Mouse (Mus musculus) spleen, adult 18-20 months (tissue): ENCODE results near the gene Ptprd.

Source experiments
- DNase-seq, 2 experiments: peaks; one replicate each; pipeline ENCODE4 v3.0.0; 2022; ENCODE audit warnings: mixed read lengths in 2 of 2

Gene Ptprd

DNA sequence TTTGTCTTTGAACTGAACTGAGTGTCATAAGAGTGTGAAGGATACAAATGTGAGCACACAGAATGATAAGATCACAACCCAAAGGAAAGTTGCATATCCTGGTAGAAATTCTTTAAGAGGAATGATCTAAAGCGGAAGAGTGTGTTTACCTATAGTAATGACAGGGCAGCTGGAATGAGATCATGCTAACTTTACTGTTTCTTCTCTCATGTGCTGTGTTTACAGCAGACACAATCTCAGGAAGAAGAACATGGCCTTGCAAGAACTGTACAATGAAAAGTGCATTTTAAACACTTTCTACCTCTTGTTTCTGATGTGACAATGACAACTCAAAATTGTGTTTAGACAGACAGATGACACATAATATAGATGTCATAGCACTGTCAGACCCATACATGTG is 1621.0 kb downstream of the Ptprd start:
- no peak for DNase-seq

DNA sequence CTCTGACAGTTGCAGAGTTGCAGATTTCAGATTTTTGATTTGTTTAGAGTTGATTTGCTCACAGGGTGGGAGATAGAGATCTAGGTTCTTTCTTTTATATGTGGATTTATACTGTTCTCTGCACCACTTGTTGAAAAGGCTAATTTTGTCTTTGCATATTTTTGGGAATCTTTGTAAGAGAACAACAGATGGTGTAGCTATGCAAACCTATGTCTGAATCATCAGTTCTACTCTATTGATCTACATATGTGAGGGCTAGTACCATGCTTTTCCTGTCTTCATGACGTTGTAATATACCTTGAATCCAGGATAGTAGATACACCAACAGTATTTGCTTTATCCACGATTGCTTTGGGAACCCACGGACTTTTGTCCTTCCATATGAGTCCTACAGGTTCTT is 1628.7 kb downstream of the Ptprd start:
- DNase-seq: no peak

DNA sequence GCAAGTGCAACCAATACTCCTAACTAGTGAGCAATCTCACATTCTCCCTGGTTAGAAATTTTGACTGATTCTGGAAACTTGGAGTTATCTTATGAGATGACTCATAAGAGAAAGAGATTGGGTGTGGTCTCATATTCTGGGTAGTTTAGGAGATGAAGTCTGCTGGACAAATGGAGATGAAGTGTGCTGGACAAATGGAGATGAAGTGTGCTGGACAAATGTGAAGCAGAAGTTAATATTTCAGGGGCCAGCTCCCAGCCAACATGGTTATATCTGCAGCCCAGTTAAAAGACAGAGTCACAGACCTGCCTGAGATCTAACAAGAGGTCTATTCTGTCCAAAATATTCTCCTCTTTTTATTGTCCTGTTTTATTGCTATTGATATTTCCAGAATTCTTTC is 1645.8 kb downstream of the Ptprd start:
- DNase-seq: no peak

DNA sequence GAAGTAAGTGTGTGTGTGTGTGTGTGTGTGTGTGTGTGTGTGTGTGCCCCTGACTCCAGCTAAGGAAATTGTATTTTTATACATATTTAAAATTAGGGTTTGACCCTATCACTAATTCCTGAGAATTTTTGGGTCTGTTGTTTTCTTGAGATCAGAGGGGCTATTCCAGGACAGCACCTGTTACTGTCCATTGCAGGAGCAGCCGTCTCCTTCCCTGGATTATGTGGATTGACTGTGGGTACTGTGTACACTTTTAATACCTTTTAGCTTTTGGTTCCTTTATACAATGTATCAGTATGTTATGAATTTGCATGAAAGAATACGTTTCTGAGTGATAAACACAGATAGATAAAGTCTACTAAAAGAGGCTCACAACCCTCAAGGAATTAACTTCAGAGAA is 1670.0 kb downstream of the Ptprd start:
- no peak for DNase-seq

DNA sequence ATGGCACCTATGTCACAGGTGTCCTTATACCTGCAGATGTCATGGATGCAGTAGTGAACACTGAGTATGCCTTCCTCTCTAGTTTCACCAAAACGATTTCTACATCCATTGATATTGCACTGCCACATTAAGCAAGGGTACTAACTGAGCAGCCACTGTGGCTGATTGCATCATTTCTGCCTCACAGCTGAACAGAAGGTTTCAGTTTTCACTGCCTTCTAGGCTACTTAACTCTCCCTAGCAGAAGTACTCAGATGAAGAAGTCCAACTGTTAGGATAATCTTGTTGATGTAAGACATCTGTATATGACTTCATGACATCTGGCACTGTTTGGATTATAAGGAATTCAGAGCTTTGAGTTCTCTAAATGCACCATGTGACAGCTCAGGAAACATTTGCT is 1678.8 kb downstream of the Ptprd start:
- no peak for DNase-seq

DNA sequence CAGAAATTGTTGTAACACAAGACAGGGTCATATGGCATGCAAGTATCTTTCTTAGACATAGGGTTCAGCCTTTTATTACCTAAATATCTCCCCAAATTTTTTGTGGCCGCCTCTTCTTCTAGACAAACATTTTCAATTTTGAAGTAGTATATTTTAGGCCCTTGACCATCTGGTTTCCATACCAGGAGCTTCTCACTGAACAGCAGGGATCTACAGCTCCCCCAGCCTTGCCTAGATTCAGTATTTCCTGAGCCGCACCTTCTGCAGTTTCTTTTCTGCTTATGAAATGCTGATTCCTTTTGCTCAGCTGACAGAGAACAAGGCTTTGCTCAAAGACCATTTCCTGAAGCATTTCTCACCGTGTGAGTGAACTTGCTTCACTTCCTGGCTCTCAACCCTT is 1686.5 kb downstream of the Ptprd start:
- no peak for DNase-seq

DNA sequence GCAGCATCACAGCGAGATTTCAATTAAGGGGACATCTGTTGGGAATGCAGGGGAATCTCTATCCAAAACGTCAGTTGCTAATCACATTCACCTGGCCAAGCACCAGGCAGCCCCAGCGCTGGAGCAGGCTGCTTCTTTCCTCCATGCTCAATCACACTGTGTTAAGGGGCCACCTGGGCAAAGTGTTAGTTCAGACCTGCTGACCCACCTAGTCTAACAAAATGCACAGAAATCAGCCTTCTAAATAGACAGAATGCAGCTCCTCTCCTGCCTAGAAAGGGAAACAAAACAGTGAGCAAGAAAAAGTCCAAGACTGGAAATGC is 1708.5 kb downstream of the Ptprd start:
- no peak for DNase-seq

DNA sequence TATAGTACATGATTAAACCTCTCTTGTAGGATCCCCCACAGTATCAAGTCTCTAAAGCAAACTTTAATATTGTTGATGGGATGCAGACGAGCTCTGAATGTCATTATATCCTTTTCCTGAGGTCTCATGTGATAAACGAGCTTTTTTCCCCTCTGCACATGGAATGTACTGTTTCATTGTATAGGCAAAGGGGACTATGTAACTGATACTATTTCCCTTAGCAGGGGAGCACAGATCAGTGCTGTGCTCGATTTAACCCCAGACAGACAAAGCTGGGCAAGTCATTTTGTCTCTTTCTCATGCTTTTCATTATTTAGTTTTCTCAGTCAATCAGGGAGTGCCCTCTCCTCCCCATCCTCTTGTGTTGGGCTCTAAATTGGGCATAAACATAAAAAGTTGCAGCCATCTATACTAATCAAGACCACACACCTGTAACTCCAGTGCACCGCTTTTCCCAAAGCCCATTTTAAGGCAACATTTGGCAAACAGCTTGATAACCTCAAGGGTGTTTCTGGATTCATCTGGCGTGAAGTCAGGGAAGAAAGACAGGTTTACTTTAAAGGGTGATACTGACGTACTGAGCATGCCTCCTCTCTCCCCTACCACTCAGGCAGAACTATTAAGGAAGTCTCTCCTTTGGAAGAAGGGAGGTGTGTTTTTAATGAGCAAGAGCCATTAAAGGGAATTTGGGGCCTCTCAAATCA is 1709.0 kb downstream of the Ptprd start:
- DNase-seq: no peak

DNA sequence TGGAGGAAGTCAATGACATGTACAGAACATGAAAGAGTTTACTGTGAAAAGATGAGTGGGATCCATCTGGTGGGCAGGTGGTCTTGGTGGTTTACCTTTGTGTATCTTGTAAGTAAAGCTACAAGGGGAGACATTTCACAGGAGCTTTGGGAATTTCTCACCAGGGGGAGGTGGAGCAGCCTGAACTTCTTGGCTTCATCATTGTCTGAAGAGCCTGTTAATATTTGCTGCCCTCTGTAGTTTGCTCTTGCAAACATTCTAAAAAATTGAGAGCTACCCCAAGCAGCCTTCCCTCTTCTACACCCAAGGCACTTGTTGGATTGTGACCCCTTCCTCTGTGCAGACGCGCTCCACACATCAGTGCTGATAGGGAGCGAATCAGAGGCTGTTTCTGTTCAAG is 1725.9 kb downstream of the Ptprd start:
- no peak for DNase-seq

DNA sequence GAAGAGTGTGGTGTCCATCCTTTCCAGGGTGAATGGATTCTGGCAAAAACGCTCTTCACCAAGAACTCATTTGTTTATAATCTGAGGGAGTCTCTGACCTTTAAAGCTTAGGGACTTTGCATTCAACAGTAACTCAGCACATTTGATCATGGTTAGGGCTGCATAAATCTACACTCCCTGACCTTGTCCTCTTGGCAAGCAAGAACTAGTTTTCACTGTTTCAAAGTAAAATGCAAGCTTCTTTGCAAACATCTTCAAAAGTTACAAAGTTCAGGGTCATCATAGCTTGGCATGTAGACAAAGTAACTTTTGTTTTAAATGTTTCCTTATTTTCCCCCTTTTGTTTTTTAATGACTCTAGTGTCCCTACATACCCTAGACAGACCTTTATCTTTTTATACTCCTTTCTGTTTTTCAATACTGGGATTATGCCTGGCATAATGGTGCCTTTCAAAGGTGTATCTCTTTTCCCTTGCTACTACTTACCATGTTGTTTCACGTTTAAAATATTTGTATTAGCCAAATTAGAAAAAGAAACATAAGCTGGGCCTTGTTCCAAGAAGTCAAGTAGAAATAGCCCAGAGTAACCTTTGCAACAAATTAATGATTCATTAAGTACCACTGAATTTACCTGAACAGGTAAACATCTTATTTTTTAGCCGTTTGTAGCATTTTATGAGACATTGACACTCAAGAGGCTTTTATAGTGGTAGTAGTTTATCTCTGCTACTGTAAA is 1743.2 kb downstream of the Ptprd start:
- no peak for DNase-seq

DNA sequence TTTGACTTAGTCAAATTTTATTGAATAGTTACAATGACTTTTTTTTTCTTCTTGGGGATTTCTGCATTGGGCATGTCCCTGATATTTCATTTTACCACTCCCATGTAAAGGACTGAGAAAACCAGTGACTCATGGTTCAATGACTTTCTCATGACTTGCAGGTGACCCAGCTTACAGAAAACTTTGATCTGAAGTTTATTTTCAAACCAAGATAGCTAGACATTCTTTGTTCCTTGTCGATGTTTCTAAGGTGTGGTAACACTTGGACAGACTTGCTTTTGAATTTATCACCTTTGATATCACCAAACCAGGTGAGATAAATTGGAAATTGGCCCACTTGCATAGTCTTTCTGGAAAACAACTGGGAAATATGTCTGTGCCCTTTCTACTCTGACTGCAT is 1747.1 kb downstream of the Ptprd start:
- DNase-seq: no peak

DNA sequence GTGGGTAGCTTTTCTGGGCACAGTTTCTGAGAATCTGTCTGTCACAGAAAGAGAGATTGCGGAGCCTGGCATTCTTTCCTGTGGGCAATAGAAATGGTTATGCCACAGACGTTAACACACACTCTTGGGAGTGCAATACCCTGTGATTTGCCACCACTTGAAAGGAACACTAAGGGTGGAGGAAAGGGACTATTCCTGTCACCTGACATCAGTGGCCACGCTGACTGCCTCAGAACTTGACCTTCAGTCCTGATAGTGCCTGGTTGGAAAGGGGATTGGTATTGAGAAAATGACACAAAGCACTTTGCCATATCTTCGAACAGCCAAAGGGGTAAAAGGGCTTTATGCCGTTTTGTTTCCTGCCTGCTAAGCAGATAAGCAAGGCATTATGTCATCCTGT is 1750.4 kb downstream of the Ptprd start:
- DNase-seq: no peak

DNA sequence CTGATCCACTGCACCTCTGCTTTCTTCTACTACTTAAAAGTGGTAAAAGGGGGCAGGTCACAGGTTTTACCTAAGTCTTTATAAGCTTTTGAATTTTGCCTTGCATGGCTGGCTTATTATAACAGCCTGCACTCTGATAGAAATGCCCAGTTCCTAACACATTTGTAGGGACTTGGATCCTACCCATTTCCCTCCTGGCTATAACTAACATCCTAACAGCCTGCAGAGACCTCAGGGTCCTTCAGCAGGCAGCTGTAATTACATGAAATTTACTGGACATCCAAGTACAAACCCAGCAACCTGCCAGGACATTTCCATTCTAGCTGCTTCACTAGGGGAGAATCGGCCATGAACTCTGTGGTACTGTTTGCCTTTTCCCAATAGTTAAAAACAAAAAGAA is 1751.2 kb downstream of the Ptprd start:
- DNase-seq: no peak

DNA sequence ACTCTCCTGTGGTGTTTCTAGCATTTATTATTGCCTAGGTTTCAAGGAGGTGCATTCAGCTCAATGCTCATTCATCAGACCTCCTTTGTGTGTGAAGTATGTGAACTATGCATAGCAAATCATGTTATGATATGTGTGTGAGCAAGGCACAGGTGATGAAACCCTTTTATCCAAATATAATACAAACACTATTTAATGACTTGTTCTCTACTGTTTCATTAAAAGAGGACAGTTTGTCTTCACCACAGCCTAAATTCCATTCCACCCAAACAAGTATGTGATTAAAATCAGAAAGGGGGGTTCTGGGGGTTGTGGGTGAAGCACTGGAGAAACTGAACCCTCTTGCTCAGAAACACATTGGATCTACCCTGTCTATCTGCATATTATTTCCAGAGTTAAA is 1752.1 kb downstream of the Ptprd start:
- DNase-seq: no peak

DNA sequence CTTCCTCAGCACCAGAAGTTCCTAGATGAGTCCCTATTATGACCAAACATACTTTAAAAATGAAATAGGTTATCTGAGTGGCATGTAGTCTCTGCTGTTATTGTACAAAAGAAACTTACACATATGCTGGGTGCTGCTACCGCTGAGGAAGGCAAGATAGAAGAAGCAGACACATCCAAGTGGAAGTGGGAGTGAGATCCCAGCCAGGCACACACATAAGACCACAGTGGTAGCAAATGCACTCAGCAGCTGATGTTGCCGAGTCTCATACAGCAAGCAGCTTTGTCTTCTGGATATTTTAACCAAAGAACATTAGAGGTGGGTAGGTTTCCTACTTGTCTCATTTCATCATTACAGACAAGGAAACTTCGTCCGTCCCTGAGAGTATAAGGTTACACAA is 1759.5 kb downstream of the Ptprd start:
- no peak for DNase-seq

DNA sequence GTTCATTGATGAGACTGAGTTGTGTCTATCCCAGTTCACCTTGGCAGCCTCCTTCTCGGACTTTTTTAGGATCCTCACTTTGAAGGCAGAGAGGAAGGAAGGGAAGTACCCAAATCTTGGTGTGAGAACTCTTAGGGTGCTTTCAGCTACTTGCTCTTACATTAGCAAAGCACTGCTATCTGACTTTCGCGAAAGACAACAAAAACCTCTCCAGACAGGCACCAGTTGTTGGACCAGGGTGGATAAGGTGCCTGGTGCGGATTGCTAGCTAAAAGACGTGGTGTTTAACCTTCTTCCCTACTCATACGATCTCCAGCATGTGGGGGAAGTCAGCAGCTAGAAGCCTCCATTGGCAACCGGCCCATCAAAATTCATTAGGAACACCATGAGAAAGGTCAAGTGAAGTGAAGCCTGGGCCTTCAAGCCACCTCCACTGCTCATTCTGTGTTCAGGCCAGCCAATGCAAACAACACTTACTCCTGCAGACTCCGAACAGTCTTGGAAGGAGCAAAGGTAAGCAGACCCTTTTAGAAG is 1760.7 kb downstream of the Ptprd start:
- no peak for DNase-seq

DNA sequence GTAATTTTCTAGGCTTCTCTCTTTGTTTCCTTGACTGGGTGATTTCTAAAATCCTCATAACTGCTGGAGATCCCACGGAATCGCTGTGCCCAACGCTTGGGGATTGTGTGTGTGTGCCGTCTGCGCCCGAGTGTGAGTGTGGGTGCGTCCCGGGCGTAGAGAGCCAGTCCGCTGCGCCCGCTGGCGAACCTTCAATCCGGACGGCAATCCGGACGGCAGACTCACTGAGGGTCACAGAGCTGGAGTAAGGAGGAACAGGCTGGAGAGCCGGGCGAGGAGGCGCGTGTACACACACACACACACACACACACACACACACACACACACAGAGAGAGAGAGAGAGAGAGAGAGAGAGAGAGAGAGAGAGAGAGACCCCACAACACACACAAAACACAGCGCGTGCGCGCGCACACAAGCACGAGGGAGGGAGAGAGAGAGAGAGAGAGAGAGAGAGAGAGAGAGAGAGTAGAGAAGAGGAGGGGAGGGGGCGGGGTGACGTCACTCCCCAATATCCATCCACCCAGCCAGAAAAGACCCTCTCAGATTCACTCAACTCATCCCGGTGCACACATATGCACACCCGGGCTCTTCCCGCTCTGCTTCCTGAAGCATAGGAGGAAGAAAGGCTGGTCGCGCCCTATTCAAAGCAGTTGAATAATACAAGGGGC is 1761.3 kb downstream of the Ptprd start:
- no peak for DNase-seq

DNA sequence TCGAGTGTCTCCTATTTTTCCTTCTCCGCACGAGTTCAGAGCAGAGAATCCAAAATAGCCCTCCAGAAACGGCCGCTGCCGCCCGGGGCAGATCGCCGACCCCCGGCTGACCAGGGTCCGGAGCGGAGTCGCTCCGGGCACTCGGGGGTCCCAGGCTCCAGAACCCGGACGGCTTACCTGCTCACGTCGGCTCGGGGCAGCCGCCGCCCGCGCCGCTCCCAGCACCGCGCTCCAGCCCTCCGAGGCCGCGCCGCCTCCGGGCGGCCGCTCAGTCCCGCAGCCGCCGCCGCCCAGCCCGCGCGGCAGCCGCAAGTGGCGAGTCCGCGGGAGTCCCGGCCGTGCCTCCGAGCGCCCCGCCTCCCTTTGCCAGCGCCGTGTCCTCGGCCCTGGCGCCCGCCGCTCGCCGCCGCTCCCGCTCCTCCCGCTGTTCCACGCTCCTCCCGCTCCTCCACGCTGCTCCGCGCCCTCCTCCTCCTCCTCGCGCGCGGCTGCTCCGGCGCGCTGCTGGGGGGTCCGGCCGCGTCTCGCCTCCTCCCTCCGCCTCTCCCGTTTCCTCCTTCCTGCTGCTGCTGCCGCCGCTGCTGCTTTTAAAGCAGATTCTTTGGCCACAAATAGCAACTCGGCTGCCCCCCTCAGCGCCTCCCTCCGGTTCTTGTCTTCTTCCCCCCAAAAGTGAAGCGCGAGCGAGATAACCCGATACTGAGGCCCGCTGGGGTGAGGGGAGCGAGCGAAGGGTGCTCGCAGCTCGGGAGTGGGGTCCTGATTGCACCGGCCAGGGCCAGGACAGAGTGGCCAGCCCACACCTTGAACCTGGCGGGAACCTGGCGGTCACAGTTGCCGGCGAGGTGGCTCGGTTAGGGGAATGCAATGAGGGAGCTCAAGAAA is 1762.1 kb downstream of the Ptprd start:
- peak in 1 of 2 experiments; percentile 4 for DNase-seq

DNA sequence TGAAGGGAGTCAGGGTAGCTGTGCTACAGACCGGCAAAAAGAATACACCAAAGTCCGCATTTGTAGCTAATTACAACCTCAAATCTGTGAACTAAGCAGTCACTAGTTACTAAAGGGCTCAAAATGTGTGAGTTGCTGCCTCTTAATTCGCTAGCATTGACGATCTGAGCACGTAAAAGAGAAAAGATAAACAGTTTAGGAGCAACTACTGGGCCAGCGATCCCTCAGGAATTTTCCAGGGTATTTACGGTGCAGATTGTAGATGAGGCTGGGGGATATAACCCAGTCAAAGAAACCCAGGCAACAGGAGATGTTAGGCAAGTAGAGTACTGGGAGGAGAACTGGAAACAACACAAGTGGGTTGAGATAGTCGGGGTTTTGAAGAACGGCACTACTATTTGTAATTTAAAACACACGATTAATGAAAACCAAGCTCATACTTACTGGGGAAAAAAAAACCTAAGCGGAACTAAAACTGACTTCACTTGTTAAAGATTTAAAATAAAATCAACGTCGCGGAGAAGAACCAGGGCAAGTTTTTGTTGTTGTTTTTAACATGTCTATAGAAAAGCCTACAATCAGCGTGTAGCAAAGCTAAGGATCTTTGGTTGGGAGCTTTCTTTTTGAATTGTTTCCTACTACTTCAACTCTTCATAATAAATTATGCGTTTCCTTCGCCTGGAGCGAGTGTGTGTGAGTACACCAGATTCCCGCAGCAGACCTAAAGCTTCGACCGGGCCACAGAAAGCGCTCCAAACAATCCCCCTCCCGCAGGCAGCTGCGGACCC is 1762.9 kb downstream of the Ptprd start:
- no peak for DNase-seq

DNA sequence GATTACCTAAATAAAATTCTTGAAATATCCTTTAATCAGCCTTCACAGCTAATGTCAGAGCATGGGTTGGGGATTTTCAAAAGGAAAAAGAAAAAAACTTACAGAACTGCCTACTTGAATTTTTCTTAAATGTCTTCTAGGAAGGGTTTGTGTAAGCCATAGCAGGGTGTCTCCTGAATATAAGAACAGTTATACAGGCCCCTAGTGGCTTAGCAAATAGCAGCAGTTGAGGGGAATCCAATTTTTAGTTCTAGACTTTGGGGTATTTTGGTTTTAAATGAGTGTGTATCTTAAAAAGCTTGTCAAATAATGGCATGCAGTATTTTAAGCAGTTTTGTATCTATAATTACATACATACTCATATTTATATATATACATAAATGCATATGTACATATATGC is 1764.4 kb downstream of the Ptprd start:
- DNase-seq: no peak

DNA sequence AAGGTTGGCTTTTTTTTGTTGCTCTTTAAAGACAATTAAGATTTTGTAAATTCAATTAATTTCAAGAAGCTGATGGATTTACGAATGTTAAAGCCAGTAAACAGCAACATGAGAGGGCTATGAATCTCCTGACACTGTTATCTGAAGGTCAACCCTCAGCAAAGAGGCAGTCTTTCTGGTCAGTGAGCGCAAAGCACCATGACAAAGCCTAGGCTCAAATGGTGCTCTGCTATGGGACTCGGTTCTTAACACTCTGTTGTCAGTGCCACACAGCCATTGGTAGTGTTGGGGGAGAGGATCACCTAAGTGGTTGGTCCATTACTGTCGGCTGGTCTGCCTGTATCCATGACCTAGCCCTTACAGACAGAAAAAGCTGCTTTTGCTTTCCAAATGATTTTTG is 1767.0 kb downstream of the Ptprd start:
- DNase-seq: no peak

DNA sequence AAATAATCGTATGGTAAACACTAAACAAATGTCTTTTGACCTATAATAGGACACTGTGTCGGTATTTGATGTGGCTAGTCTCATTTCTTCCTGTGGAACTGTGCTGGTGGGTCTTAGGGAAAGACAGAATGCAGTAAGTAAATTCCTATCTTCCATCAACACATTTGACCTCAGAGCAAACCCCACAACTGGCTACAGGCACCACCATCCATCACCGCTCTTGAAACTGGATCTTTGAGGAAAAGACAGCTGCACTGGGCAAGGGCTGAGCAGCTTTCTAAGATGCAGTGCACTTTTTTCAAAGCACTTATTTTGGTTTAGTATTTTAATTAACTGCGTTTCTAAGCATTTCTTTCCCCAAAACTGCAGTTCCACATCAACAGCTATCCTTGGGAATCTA is 1768.2 kb downstream of the Ptprd start:
- DNase-seq: no peak
